Mouse (Mus musculus): ENCODE results near the gene Nr2f6. TPM values are rescaled to one million over a fixed set of nuclear protein-coding genes. Genes with fewer than 3 reads are reported as not detected.

Gene Nr2f6
- polyA plus RNA-seq (2012): 25.0 and 27.3 TPM in 2 replicates

GRCm38 (mm10) chr8:71381421-71381970, at the start of gene Nr2f6:
TSS of gene Nr2f6 (minus strand) at chr8:71381960.

GRCm38 (mm10) chr8:71405401-71406098, 23.8 kb upstream of the Nr2f6 start, which contains the start of gene Ankle1:
TSS of gene Ankle1 (plus strand) at chr8:71406010.

GRCm38 (mm10) chr8:71396639-71397305, 15.0 kb upstream of the Nr2f6 start, which contains the start of gene Babam1:
TSS of gene Babam1 (plus strand) at chr8:71396861.

GRCm38 (mm10) chr8:71395629-71396028, 13.9 kb upstream of the Nr2f6 start, which contains the start of gene Ushbp1:
TSS of gene Ushbp1 (minus strand) at chr8:71395802.

GRCm38 (mm10) chr8:71371236-71371848, 10.4 kb downstream of the Nr2f6 start, which contains the start of gene Ocel1:
TSS of gene Ocel1 (plus strand) at chr8:71371298.

GRCm38 (mm10) chr8:71366771-71367528, 14.8 kb downstream of the Nr2f6 start, which contains the start of gene Use1:
TSS of gene Use1 (plus strand) at chr8:71366848.

Other genes with a start within 250 kb of the Nr2f6 start
- gene Myo9b, start 109.2 kb downstream of the Nr2f6 start, polyA plus RNA-seq (2012): 57.8 and 74.5 TPM in 2 replicates
- 27.3 and 32.7 TPM in 2 replicates for gene Haus8, start 109.0 kb downstream of the Nr2f6 start, polyA plus RNA-seq (2012)
- 291 and 315 TPM in 2 replicates for gene Use1, start 15.1 kb downstream of the Nr2f6 start, polyA plus RNA-seq (2012)
- gene Ocel1, start 10.7 kb downstream of the Nr2f6 start, polyA plus RNA-seq (2012): 24.1 and 32.7 TPM in 2 replicates
- gene Ushbp1, start 13.8 kb upstream of the Nr2f6 start, polyA plus RNA-seq (2012): not detected in 2 replicates
- gene Babam1, start 14.9 kb upstream of the Nr2f6 start, polyA plus RNA-seq (2012): 134 and 147 TPM in 2 replicates
- gene Ankle1, start 24.1 kb upstream of the Nr2f6 start, polyA plus RNA-seq (2012): 25.9 and 26.0 TPM in 2 replicates
- 39.6 and 48.5 TPM in 2 replicates for gene Abhd8, start 81.7 kb upstream of the Nr2f6 start, polyA plus RNA-seq (2012)
- gene Mrpl34, start 83.0 kb upstream of the Nr2f6 start, polyA plus RNA-seq (2012): 195 and 205 TPM in 2 replicates
- gene Dda1, start 87.2 kb upstream of the Nr2f6 start, polyA plus RNA-seq (2012): 224 and 225 TPM in 2 replicates
- gene Ano8, start 104.0 kb upstream of the Nr2f6 start, polyA plus RNA-seq (2012): 10.6 and 17.2 TPM in 2 replicates
- gene Gtpbp3, start 106.1 kb upstream of the Nr2f6 start, polyA plus RNA-seq (2012): 34.8 and 36.4 TPM in 2 replicates
- 12.9 and 16.5 TPM in 2 replicates for gene Plvap, start 129.8 kb upstream of the Nr2f6 start, polyA plus RNA-seq (2012)
- not detected in 2 replicates for gene Ccdc194, start 143.8 kb upstream of the Nr2f6 start, polyA plus RNA-seq (2012)
- gene Bst2, start 155.5 kb upstream of the Nr2f6 start, polyA plus RNA-seq (2012): 250 and 257 TPM in 2 replicates
- gene Mvb12a, start 161.0 kb upstream of the Nr2f6 start, polyA plus RNA-seq (2012): 174 and 201 TPM in 2 replicates
- gene Tmem221, start 176.9 kb upstream of the Nr2f6 start, polyA plus RNA-seq (2012): 0.32 and 0.37 TPM in 2 replicates
- not detected in 2 replicates for gene Nxnl1, start 184.6 kb upstream of the Nr2f6 start, polyA plus RNA-seq (2012)
- gene Slc27a1, start 186.9 kb upstream of the Nr2f6 start, polyA plus RNA-seq (2012): 12.6 and 18.3 TPM in 2 replicates
- 408 and 426 TPM in 2 replicates for gene Pgls, start 210.2 kb upstream of the Nr2f6 start, polyA plus RNA-seq (2012)
- gene Fam129c, start 215.7 kb upstream of the Nr2f6 start, polyA plus RNA-seq (2012): 14.0 and 18.2 TPM in 2 replicates
- gene Colgalt1, start 229.0 kb upstream of the Nr2f6 start, polyA plus RNA-seq (2012): 59.2 and 64.3 TPM in 2 replicates